Mouse (Mus musculus): Measurements from ENCODE around the gene Timm23. TPM values are rescaled to one million over a fixed set of nuclear protein-coding genes. Genes with fewer than 3 reads are reported as not detected.

Gene Timm23
- 196 and 209 TPM in 2 replicates for polyA plus RNA-seq (2015; fragmentation: Nextera tagmentation; extraction: Ambion mirVana)

DNA sequence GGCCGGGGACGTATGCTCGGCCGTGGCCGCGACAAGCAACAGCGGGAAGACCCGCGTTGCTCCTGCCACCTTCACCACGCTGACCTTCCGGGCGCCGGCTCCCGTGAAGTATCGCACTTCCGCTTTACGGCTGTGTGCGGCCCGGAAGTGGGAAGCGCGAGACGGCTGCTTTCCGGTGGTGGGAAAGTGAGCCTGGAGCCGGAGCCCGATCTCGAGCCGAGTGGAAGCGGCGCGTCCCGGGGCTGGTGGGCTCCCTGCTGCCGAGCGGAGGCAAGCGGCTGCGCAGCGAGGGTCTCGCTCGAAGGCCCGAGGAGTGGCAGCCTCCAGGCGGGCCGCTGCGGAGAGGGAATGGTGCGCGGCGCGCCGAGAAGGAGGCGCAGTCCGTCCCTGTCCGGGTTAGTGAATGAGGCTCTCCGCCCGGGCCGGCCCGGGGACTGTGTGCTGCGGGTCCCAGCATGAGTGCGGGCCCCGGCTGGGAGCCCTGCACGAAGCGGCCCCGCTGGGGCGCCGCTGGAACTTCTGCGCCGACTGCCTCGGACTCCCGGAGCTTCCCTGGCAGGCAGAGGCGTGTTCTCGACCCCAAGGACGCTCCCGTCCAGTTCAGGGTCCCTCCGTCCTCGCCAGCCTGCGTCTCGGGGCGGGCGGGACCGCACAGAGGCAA lies at the start of gene Timm23, which contains the start of gene Parg:
Gene Timm23, minus strand, starts transcription at position 108 of the 661 bp plus-strand sequence.
Gene Parg, plus strand, starts transcription at position 159 of the 661 bp plus-strand sequence.
- ATAC-seq, result peak; percentile 94
- WGBS, result under 1% methylated on average over 69 of the region's 77 CpGs
- Histone ChIP-seq H3K9ac (ENCODE audit: low read depth, low read length) (peak within 1 kb of the TSS; percentile 97), H3K27me3 (replicated peaks; ENCODE audit: control insufficient read depth, insufficient read depth, low read length) (no peaks in the 10 kb centered on the region), H3K4me1 (replicated peaks; ENCODE audit: control insufficient read depth, insufficient read depth, low read length) (peaks cover 3% of the 10 kb centered on the region; the same call in 1 of the 2 replicates), H3K4me2 (replicated peaks; ENCODE audit: low read depth) (peak within 1 kb of the TSS; percentile 82), H3K27ac (ENCODE audit: low read depth, low read length) (peak within 1 kb of the TSS; percentile 88), H3K4me3 (ENCODE audit: low read depth, low read length) (peak within 1 kb of the TSS; percentile 98), H3K36me3 (ENCODE audit: control insufficient read depth, insufficient read depth) (peaks cover 15% of the 10 kb centered on the region), H3K9me3 (ENCODE audit: control insufficient read depth) (no peaks in the 10 kb centered on the region)
- no peak for TF ChIP-seq CTCF (IDR thresholded peaks at IDR 0.05; ENCODE audit: low read depth)

GRCm38 (mm10) chr14:32249616-32250015 lies 47.9 kb upstream of the Timm23 start:
- Histone ChIP-seq H3K9ac (ENCODE audit: low read depth, low read length) (no peak overlapping the region), H3K27ac (ENCODE audit: low read depth, low read length) (no peak overlapping the region), H3K4me3 (ENCODE audit: low read depth, low read length) (no peak overlapping the region), H3K27me3 (replicated peaks; ENCODE audit: control insufficient read depth, insufficient read depth, low read length) (no peaks in the 10 kb centered on the region), H3K4me2 (replicated peaks; ENCODE audit: low read depth) (no peak overlapping the region), H3K4me1 (replicated peaks; ENCODE audit: control insufficient read depth, insufficient read depth, low read length) (no peaks in the 10 kb centered on the region), H3K9me3 (ENCODE audit: control insufficient read depth) (no peaks in the 10 kb centered on the region), H3K36me3 (ENCODE audit: control insufficient read depth, insufficient read depth) (peaks cover 21% of the 10 kb centered on the region)
- no peak for TF ChIP-seq CTCF (IDR thresholded peaks at IDR 0.05; ENCODE audit: low read depth)
- 59% methylated on average over 6 of the region's 6 CpGs for WGBS
- ATAC-seq, result no peak

GRCm38 (mm10) chr14:32246019-32246418 lies 44.3 kb upstream of the Timm23 start:
- Histone ChIP-seq H3K4me3 (ENCODE audit: low read depth, low read length) (no peak overlapping the region), H3K4me1 (replicated peaks; ENCODE audit: control insufficient read depth, insufficient read depth, low read length) (no peaks in the 10 kb centered on the region), H3K36me3 (ENCODE audit: control insufficient read depth, insufficient read depth) (peaks cover 13% of the 10 kb centered on the region), H3K9ac (ENCODE audit: low read depth, low read length) (no peak overlapping the region), H3K27me3 (replicated peaks; ENCODE audit: control insufficient read depth, insufficient read depth, low read length) (no peaks in the 10 kb centered on the region), H3K4me2 (replicated peaks; ENCODE audit: low read depth) (no peak overlapping the region), H3K9me3 (ENCODE audit: control insufficient read depth) (no peaks in the 10 kb centered on the region), H3K27ac (ENCODE audit: low read depth, low read length) (no peak overlapping the region)
- TF ChIP-seq CTCF (IDR thresholded peaks at IDR 0.05; ENCODE audit: low read depth), result no peak
- 31% methylated on average over 2 of the region's 2 CpGs for WGBS
- ATAC-seq, result no peak

DNA sequence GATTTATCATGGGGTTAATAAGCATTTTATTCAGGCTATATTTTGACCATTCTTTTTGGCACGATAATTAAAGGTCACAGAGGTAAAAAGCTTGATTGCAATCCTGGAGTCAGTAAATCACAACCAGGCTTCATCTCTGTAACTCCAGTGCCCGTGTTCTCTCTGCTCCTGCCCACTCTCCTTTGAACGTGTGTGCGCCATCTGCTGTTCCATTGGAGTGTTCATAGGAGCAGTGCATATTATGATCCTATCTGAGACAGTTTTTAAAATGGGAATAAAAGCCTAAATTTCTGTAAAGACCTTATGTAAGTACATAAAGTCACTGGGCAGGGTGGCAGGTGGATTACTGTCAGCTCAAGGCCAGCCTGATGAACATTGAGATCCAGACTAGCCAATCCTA lies 40.7 kb upstream of the Timm23 start:
- H3K9ac ChIP-seq (ENCODE audit: low read depth, low read length), result no peak overlapping the region
- no peaks in the 10 kb centered on the region for H3K4me1 ChIP-seq (replicated peaks; ENCODE audit: control insufficient read depth, insufficient read depth, low read length)
- no peak for ATAC-seq
- peak; percentile 50 for TF ChIP-seq CTCF (IDR thresholded peaks at IDR 0.05; ENCODE audit: low read depth)
- H3K27ac ChIP-seq (ENCODE audit: low read depth, low read length), result no peak overlapping the region
- no peak overlapping the region for H3K4me3 ChIP-seq (ENCODE audit: low read depth, low read length)
- H3K27me3 ChIP-seq (replicated peaks; ENCODE audit: control insufficient read depth, insufficient read depth, low read length), result no peaks in the 10 kb centered on the region
- H3K9me3 ChIP-seq (ENCODE audit: control insufficient read depth), result no peaks in the 10 kb centered on the region
- H3K4me2 ChIP-seq (replicated peaks; ENCODE audit: low read depth), result no peak overlapping the region
- 75% methylated on average over 4 of the region's 4 CpGs for whole genome bisulfite sequencing
- H3K36me3 ChIP-seq (ENCODE audit: control insufficient read depth, insufficient read depth), result peaks cover 21% of the 10 kb centered on the region

GRCm38 (mm10) chr14:32228996-32229395 lies 27.3 kb upstream of the Timm23 start:
- no peak overlapping the region for H3K9ac ChIP-seq (ENCODE audit: low read depth, low read length)
- no peak for ATAC-seq

DNA sequence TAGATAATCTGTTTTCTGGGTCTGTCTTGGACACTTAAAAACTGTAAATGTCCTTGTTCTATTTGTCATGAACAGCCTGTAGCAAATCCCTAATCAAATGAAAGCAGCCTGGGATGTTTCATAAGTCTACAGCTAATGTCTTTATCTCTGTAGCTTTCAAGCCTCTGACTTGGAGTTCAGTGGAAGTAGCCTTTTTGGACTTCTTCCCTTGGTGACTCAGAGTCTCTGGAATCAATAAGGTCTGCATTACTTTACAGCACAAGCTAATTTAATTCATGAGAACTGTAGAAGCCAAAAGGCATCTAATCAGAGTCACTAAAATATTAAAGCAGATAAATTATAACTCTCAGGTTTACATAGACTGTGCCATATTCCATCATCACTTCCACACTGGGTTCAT lies 24.9 kb upstream of the Timm23 start:
- Histone ChIP-seq H3K9ac (ENCODE audit: low read depth, low read length) (no peak overlapping the region), H3K4me1 (replicated peaks; ENCODE audit: control insufficient read depth, insufficient read depth, low read length) (no peaks in the 10 kb centered on the region), H3K27me3 (replicated peaks; ENCODE audit: control insufficient read depth, insufficient read depth, low read length) (no peaks in the 10 kb centered on the region), H3K27ac (ENCODE audit: low read depth, low read length) (no peak overlapping the region), H3K9me3 (ENCODE audit: control insufficient read depth) (no peaks in the 10 kb centered on the region), H3K4me2 (replicated peaks; ENCODE audit: low read depth) (no peak overlapping the region), H3K4me3 (ENCODE audit: low read depth, low read length) (no peak overlapping the region), H3K36me3 (ENCODE audit: control insufficient read depth, insufficient read depth) (peaks cover 4% of the 10 kb centered on the region; the same call in 1 of the 2 replicates)
- TF ChIP-seq CTCF (IDR thresholded peaks at IDR 0.05; ENCODE audit: low read depth), result no peak
- no peak for ATAC-seq

More at GRCm38 (mm10) chr14:32228996-32229395, 27.3 kb upstream of the Timm23 start:
- TF ChIP-seq CTCF (IDR thresholded peaks at IDR 0.05; ENCODE audit: low read depth), result peak; percentile 70
- Histone ChIP-seq H3K27ac (ENCODE audit: low read depth, low read length) (no peak overlapping the region), H3K4me2 (replicated peaks; ENCODE audit: low read depth) (no peak overlapping the region), H3K36me3 (ENCODE audit: control insufficient read depth, insufficient read depth) (peaks cover 4% of the 10 kb centered on the region; the same call in 1 of the 2 replicates), H3K4me3 (ENCODE audit: low read depth, low read length) (no peak overlapping the region), H3K4me1 (replicated peaks; ENCODE audit: control insufficient read depth, insufficient read depth, low read length) (no peaks in the 10 kb centered on the region), H3K27me3 (replicated peaks; ENCODE audit: control insufficient read depth, insufficient read depth, low read length) (no peaks in the 10 kb centered on the region), H3K9me3 (ENCODE audit: control insufficient read depth) (no peaks in the 10 kb centered on the region)
- WGBS, result 1% methylated on average over 2 of the region's 2 CpGs

All from intestine, postnatal 0 days (tissue).